Mouse (Mus musculus): Measurements from ENCODE around the gene Gnai3. TPM values are rescaled to one million over a fixed set of nuclear protein-coding genes. Genes with fewer than 3 reads are reported as not detected.

Gene Gnai3
- total and polyA plus RNA-seq, 3 experiments, result 54.1 to 145 (median 78.7) TPM

GRCm38 (mm10) chr3:108085281-108085720 lies 60.6 kb downstream of the Gnai3 start (continued):
- TF ChIP-seq KAT2A (IDR thresholded peaks at IDR 0.05; ENCODE audit: insufficient replicate concordance, low read length), result 0 out of 2 replicates have a peak, but pooled peaks have one; percentile 43
- no peak for TF ChIP-seq PAX5 (IDR thresholded peaks at IDR 0.05; ENCODE audit: low read length)
- TF ChIP-seq CHD1 (IDR thresholded peaks at IDR 0.05; ENCODE audit: low read depth, low read length), result no peak
- peak; percentile 90 for TF ChIP-seq MAZ (IDR thresholded peaks at IDR 0.05; ENCODE audit: low read depth, low read length)
- TF ChIP-seq JUN (IDR thresholded peaks at IDR 0.05; ENCODE audit: insufficient read depth, low read depth, low read length), result no peak
- no peak for TF ChIP-seq RCOR1 (conservative IDR thresholded peaks at IDR 0.05; ENCODE audit: low read depth, low read length)
- no peak for TF ChIP-seq MAFK (IDR thresholded peaks at IDR 0.05; ENCODE audit: insufficient replicate concordance, low read length)
- TF ChIP-seq USF2 (conservative IDR thresholded peaks at IDR 0.05; ENCODE audit: low read depth, low read length), result no peak
- peak; percentile 69 for TF ChIP-seq HCFC1 (IDR thresholded peaks at IDR 0.05; ENCODE audit: low read depth, low read length)
- TF ChIP-seq ZC3H11A (IDR thresholded peaks at IDR 0.05; ENCODE audit: low read depth, low read length), result no peak
- TF ChIP-seq UBTF (IDR thresholded peaks at IDR 0.05; ENCODE audit: low read depth, low read length), result no peak

GRCm38 (mm10) chr3:108084767-108085270 lies 61.1 kb downstream of the Gnai3 start:
- TF ChIP-seq RAD21 (IDR thresholded peaks at IDR 0.05; ENCODE audit: low read depth, low read length), result no peak
- no peak for TF ChIP-seq GABPA (IDR thresholded peaks at IDR 0.05; ENCODE audit: insufficient replicate concordance, low read depth, low read length)
- no peak for TF ChIP-seq E2F4 (IDR thresholded peaks at IDR 0.05; ENCODE audit: insufficient replicate concordance, low read depth, low read length)
- TF ChIP-seq TCF12 (IDR thresholded peaks at IDR 0.05; ENCODE audit: low read depth, low read length), result no peak
- TF ChIP-seq EP300 (IDR thresholded peaks at IDR 0.05; ENCODE audit: low read length), result no peak
- no peak for TF ChIP-seq PAX5 (IDR thresholded peaks at IDR 0.05; ENCODE audit: low read length)
- no peak for TF ChIP-seq SIN3A (IDR thresholded peaks at IDR 0.05; ENCODE audit: low read length)
- TF ChIP-seq ZC3H11A (IDR thresholded peaks at IDR 0.05; ENCODE audit: low read depth, low read length), result no peak
- no peak for TF ChIP-seq JUND (conservative IDR thresholded peaks at IDR 0.05; ENCODE audit: low read depth, low read length)
- Histone ChIP-seq H3K4me1 (ENCODE audit: control insufficient read depth in 1 of 2, insufficient read depth in 2 of 2) (peaks cover 27 to 53% of the 10 kb centered on the region in 2 experiments), H3K27ac (ENCODE audit: insufficient read depth, low read depth) (peak overlapping the region; percentile 22; the same call in 1 of the 2 replicates)

More at GRCm38 (mm10) chr3:108084767-108085270, 61.1 kb downstream of the Gnai3 start:
- Histone ChIP-seq H3K79me2 (replicated peaks; ENCODE audit: control insufficient read depth, extremely low read depth, insufficient read depth, poor library complexity, severe bottlenecking) (peaks cover 50% of the 10 kb centered on the region), H3K27me3 (replicated peaks) (no peaks in the 10 kb centered on the region), H3K9me3 (replicated peaks; ENCODE audit: low read length) (no peaks in the 10 kb centered on the region), H3K4me2 (ENCODE audit: insufficient read depth, low read depth, poor library complexity, severe bottlenecking) (peak overlapping the region; percentile 79), H3K36me3 (replicated peaks in 1 of 2; ENCODE audit: control insufficient read depth in 1 of 2, insufficient read depth in 1 of 2, low read length in 1 of 2) (peaks cover 12 to 51% of the 10 kb centered on the region in 2 experiments), H3K4me3 (replicated peaks in 1 of 3; ENCODE audit: low read depth in 2 of 3, low read length in 2 of 3, poor library complexity in 1 of 3) (peak overlapping the region; percentile 73 to 92 (median 91)), H3K9ac (ENCODE audit: insufficient read depth, low read depth) (peak overlapping the region; percentile 55)
- dilution Hi-C loops (cut with MboI; ENCODE audit: extremely low pct_ligation_motif_present, extremely low pct_unique_long_range_greater_than_20kb, low sequenced_read_pairs), result no loop called here
- DNase-seq (ENCODE audit: extremely low read depth), result no peak
- in situ Hi-C loops (cut with MboI; ENCODE audit: low pct_ligation_motif_present, low pct_unique_long_range_greater_than_20kb, low sequenced_read_pairs), result loop anchor here (5.0 kb wide), 1 partner anchor 62 kb away; the partner anchor contains the start of gene Gnai3
